Mouse (Mus musculus): ENCODE measurements at regions not wholly inside any gene's neighbourhood (a gene's known extent, or its start where the extent isn't known, plus 50 kb on each side); places are given as distances from the start of the nearest gene placed in this dataset.

DNA sequence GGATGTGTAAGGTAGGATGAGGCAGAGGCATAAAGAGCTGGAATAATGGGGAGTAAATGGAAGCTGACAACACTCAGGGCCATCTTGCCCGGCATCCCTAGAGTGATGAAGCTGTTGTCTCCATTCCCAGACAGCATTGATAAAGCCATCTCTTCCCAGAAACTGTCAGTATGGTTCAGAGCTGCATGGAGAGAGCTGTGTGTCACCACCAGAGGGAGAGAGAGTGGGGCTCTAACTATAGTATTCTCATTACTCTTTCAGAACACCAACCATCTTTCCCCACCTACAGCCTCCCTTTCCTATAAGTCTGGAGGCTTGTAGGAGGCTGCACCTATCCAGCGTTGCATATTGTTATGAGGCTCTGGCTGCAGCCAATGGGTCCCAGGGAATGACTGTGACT is 264.0 kb upstream of the Dusp10 start:
- DNase-seq: peak in 1 of 2 experiments; percentile 10

DNA sequence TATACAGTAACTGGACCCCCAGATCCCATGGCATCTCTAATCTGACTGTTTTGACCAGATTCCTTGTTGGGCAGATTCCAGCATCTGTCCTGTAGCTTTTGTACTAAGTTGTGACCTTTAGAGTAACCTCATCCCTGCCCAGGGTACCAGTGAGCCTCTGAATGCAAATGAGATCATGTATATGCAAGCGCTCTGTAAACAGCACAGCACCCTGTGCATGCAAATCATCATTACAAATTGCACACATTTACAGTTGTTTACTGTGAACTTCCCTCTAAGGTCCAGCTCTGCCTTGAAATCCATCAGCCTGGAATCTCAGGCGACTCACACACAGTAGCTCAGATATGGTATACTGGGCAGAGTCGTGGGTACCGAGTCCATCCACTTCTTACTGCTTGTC is 258.6 kb upstream of the Dusp10 start:
- DNase-seq: no peak

DNA sequence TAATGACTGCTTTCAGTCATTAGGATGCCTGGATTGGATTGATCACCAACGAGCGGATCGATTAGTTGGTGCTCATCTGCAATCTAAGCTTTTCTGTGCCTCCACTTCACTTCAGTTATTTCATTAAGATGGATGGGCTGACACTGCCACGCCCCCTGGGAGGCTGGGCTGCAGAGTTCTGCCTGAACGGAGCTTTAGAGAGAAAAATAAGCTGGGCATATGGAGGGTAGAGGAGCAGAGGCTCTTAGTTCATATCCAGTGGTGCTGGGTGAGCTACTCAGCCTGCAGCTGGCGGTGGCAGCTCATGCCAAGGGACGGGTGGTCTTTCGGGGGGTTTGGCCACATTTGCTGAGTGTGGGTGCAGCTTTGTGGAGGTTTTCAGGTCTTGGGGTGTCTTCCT is 256.4 kb upstream of the Dusp10 start:
- DNase-seq: no peak

DNA sequence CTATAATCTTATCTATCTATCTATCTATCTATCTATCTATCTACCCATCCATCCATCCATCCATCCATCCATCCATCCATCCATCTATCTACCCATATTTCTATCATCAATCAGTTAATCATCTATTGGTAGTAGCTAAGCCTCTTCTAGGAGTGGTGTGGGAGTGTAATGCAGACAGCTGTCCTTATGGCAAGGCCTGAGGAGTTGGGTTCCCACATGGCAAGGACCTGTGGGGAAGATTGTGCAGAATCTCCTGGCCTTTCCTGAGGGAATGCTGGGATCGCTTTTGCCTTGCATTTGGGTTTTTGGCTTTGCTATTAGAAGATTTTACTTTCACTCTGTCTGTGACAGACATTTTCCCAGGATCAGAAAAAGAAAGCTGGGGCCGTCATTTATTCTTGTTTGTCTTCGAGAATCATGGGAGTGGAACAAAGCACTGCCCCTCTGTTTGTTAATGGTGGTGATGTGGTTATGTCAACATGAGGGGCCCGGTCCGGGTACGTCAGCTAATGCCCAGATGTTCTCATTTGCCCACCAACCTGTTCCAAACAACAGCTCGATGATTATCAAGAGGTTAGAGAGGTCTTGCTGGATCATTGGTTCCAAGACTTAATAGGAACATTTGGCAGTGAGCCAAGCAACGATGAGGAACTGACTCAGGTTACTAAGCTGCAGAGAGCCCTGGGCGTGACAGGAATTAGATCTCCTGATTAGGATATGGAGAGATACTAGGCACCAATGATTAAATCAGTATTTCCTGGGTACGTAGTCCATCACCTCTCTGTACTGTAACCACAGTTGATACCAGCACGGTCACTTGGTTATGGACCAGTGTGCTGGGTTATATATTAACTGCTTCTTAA is 249.0 kb upstream of the Dusp10 start:
- peak in 1 of 2 experiments; percentile 15 for DNase-seq

DNA sequence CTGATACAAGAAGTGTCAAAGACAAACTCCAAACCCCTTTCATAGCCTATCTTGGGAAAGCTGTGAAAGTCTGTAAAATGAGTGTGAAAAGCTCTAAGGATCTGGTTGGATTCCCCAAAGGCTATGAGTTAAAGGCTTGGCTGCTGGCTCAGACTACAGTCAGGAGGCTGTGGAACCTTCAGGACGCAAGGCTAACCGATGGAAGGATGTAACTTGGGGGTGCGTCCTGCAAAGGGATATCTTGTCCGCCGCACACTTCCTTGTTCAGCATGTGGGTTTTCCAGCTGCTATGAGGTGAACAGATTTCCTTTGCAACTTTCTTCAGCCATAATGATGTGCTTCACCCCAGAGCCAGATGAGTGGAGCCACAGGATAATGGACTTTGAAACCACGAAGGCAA is 240.3 kb upstream of the Dusp10 start:
- DNase-seq: no peak

DNA sequence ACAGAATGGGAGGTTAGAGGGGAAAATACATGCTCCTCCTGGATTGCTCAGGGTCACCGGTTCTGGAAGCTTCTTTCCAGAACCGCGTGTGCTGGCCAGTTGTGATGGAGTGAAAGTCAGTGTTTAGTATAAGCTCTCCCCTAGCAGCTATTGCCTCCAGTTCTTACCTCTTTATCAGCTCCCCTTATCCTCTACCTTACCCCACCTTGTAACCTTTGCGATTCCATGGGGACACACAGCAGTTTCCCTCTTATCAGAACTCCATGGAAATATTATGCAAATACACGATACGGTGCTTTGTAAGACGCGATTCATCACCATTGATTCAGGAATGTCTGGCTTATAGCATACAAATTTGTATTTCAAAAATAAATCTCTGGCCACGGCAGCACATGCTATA is 232.9 kb upstream of the Dusp10 start:
- DNase-seq: no peak

DNA sequence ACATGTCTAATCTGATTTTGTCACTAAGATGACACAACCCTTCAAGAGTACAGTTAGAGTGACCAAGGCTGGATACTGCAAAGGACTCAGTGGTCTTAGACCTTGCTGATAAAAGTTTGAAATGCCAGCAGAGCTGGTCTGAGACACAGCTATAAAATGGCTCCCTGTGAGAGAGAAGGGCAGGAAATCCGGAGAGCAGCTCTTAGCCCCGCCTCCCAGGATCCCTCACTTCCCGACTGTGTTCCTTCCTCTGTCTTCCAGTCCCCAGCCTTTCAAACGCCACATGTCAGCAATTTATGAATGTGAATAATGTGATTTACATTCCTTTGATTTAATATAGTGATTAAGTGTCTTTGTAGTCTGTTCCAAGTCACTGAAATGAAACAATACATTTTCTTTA is 232.3 kb upstream of the Dusp10 start:
- no peak for DNase-seq

DNA sequence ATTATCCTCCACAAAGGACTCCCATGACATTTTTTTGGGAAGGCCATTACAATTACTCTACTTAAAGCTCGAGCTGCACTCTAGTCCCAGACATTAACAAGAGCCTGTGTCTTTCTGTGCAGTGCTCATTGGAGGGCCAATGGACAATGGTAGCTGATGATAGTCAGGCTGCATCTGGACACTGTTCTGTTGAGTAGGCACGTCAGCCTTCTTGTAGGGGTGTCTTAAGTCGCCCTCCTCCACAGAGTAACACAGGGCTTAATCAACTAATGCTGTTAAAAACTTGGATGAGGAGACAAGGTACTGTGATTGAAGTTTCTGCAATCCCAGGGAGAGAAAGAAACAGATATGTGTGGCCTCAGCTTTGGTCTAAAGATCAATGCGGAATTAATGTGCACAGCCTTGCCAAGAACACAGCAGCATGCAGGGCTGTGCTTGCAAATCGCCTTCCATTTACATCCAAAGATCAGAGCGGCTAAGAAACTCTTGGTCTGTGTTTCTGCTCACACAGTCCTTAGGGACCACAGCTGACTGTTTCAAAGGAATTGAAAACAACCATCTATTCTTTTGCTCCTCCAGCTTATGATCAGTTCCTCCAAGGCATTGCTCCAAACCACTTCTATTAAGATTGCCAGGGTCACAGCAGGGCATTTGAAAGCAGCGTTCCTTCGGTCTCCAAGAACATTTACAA is 229.5 kb upstream of the Dusp10 start:
- DNase-seq: peak; percentile 45 to 48

DNA sequence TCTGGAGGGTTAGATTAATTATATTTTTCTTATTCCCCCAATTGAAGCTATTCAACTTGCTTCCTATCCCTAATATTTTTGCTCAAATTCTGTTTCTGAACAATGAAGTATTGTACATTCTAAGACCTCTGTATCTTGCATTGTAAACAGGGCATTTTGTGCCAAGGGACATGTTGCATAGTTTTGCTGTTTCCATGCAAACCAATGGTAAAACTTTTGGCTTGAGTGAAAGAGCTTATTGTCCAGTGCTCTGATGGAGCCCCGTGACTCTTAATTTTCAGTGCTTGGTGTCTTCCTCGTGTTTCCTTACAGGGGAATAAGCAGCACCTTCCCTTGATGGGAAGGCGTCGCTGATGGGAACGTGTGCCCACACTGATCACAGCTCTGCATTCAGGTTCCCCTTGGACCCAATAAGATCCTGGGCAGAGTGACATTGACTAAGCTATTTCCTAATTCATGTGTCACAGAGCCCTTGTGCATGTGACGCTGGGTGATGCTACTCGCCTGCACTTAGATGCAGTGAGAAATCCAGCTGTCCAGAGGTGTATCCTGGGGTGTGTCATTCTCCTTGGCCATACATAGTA is 220.8 kb upstream of the Dusp10 start:
- no peak for DNase-seq

DNA sequence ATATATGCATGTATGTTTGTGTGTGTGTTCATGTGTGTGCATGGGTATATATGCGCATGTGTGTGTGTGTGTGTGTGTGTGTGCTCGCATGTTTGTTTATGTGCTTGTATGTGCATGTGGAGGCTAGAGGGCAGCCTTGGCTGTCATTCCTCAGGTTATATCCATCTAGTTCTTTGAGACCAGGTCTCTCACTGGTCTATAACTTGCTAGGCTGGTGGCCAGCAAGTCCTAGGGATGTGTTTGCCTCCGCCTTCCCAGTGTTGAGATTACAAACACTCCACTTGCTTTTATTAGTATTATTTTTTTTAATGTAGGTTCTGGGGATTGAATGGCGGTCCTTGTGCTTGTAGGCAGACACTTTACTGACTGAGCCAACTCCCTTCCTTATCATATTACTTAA is 219.8 kb upstream of the Dusp10 start:
- no peak for DNase-seq

DNA sequence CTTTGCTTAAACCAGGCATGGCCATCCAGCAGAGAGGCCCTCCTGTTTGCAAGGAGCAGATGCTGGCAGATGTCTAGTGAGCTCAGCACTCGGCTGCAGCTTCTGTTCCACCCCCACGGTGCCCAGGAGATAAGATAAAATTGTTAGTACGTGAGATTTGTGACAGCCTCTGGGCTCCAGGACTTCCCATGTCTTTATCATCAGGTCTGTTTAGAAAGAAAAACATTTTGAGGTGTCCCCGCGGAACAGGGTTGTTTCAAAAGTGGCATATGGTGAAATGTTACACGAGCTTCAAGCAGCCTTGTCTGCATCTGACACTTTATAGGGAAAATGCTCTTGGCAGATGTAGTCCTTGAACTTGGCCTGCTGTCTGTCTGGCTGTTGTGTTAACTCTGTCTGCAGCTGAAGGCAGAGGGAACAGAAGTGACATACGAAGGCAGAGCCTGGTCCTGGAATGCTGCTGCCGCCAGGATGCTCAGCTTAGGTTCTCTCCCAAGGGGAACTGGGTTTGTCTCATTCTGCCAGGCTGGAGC is 219.1 kb upstream of the Dusp10 start:
- peak; percentile 18 to 28 for DNase-seq

DNA sequence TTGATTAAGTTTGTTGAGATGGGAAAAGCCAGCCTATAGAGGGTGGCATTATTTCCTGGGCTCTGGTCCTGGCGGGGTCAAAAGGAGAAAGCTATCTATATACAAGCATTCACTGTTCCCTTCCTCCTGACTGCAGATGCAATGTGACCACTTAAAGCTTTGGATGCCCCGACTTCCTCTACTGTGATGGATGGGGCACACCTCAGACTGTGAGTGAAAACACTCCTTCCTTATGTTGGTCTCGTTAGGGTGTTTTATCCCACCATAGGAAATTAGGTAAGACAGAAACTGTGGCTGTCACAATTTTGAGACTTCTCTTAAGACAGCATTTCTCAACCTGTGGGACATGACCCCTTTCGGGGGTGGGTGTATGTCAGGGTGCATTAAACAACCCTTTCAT is 210.8 kb upstream of the Dusp10 start:
- no peak for DNase-seq

DNA sequence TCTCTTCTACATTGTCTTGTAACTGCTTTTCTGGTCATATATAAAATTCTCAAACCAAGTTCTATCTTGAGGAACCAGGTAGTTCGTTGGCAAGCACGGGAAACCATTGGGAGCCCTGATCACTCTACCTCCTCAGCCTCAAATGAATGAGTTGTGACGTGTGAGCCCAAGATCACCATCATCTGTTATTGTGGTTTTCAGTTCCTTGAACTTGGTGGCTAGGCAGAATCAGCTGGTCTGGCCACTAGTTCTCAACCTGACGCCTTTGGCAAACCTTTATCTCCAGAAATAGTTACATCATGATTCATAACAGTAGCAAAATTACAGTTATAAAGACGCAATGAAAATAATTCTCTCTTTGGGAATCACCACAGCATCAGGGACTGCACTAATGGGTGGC is 209.7 kb upstream of the Dusp10 start:
- DNase-seq: no peak

DNA sequence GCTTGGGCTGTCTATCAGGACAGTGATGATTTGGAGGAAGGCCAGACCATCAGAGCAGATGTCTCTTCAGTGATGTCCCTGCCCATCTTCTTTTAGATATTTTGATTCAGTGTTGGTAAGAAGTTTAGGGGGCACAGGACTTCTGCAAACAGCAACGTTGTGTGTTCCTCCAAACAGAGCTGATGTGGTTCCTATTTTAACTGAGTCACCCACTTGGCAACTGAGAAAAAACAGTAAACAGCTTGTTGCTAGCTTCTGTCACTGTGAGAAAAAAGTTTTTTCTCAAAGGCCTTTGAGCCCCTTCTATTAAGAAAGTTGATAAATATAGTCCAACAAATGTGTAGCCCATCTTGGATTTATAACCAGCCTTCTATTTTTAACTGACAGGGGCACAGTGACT is 209.3 kb upstream of the Dusp10 start:
- no peak for DNase-seq

DNA sequence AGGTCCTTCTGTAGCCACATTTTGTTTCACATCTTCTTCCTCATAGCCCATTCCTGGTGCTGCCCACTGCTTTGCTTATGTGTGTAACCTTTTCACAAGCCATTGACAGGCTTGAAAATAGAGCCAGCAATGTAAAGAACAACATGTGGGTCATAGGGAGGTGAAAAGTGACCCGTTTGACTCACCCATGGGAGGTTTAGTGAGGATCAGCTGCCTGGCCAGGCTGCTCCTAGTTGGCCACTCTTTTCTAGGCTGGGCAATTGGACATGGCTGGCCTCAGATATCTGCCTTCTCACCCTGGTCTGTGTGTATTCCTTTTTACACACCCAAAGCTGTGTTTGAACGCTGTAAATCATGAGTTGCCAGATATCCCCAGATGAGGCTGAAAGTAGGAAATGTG is 208.8 kb upstream of the Dusp10 start:
- DNase-seq: no peak

DNA sequence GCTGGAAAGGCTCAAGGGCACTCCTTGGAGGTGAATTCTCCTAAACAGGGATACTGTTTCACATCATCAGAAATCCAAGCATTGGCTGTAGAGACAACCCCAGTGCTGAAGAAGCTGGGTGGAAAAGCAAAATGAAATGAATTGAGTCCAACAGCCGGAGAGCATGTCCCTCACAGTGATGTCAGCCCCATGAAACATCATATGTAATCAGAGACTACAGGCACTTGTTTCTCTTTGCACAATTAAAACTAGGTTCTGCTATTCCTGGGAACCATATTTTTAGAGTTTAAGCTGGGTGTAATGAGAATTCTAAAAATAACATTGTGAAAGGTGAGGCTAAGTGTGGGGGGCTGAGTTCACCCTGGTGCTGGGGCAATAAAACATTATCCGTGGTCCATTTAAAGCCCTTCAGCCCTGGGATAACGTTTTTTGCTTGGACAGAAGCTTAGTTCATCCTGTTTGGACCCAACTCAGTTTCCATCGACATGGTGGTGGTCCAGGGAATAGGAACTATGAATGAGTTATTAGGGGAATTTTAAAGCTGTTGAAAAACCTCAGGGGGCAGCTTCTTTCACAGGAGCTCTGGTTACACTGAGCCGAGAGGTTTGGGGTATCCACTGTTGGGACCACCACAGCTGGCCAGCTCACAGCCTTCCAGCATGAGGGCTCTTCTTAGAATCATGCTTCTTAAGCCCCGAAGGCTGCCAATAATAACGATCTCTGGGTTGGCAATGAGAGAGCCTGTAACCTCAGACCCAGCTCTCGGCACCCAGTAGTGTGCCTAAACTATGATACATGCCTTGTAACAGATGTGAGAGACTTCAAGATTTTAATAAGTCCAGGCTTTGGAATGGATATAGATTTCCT is 206.0 kb upstream of the Dusp10 start:
- DNase-seq: no peak

DNA sequence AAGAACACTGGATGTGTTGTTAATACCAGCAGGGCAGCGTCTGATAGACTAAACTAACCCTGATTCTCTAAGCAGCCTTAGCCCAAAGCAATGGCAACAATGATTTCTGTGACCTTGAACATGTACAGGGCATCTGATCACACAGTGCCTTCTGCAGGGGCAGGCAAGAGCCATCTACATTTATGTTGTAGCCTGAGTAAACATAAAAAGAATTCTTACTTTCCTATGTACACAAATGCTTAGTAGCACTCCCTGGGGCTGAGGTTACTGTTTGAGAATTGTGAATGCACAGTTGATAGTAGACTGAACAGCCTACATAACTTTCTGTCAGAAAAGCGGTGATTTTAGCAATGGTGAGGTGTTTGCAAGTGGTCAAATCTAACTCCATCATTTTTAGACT is 204.9 kb upstream of the Dusp10 start:
- no peak for DNase-seq

DNA sequence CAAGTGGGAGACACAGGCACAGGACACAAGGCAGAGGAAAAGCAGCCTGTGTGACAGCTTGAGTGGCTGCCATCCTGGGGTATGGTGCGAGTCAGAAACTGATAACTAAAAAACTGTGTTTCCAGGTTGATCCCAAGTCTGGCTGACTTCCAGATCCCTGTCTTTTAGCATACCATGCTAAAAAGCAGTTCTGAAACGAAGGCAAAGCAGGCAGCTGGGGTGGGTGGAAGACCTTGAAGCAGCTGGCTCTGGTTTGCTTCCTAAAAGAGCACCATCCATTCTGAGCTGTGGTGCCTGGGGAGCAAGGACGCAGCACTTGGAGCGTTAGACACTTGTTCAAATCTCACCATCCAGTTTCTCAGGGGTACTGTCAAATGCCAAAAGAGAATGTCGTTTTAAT is 192.5 kb upstream of the Dusp10 start:
- peak; percentile 28 to 31 for DNase-seq

DNA sequence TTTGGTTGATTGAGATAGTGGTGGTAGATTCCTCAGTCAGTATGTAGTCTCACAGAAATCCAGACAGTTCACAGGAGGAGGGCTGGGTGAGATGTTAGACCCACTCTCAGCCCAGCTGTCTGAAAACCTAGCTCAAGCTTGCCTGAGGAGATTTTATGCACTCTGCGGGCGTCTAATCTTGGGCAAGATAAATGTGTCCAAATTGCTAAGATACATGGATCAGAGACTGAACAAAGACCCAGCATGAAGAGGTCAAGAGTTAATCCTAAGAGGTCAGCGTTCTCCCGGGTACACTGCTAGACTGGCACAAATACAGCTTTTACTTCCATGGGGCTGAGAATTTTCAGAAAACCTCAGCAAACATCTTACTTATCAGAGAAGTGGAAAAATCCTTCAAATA is 186.8 kb upstream of the Dusp10 start:
- DNase-seq: no peak

DNA sequence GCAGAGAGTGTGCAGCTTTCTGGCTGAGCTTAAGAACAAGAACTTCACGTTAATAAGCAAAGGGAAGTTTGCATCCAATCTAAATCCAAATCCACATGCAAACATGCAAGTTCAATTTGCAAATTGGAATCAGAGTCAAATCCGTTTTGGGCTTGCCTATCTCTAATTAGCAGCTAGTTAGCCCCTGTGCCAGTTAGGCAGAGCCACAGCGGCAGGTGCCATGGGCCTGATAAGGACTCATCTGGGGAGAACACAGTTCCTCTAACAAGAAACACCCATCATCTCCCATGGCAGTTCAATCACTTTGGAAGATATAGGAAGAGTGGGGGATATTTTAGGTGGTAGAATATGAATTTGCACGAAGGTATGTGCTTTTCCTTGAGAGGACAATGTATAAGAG is 168.0 kb upstream of the Dusp10 start:
- DNase-seq: no peak

DNA sequence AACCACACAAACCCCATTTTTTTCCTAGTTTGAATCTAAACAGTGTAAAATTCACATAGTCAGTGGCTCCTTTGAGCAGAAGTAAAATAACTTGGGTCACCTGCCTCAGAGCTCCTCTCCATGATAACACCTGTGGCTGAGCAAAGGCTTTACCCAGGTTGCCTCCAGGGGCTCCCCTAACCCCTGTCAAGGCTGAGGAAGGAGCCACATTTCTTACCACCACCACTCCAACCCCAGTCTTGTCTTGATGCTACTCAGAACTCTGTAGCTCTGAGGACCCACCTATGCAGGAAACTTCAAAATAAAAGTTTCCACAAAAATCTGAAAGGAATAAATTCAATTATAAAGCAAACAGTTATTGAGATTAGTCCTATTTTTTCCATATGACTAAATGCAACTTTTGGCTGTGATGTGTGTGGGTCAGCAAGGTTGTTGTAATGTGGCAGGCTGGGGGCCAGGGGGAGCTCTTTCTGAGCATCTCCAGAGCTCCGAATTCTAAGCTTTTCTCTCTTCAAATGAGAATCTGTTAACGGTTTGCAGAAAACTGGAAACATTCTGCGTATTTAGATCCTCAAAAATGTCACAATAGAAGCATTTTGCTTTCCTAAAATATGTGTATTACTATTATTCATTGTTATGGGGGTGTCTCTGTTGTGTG is 159.0 kb upstream of the Dusp10 start:
- peak; percentile 20 to 26 for DNase-seq

DNA sequence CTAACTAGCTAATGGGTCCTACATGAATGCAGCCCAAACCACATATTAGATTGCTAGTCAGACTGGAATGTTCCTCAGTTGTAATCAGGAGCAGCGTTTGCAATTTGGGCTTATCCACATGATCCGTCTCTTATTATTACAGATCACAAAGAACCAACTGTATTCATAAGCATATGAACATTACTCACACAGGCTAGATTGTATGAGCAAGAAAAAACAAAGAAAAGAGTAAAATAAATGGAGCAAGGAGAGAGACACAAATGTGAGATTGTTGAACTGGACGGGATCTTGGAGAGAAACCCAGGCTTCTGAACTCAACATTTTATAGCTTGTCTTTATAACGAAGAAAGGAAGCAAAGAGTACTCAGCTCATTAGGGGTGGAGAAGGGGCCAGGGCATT is 148.0 kb upstream of the Dusp10 start:
- DNase-seq: no peak

All from cerebellum, postnatal 10 days (tissue).